17 mouse cellular contexts compared by ENCODE assay signal in the genomic region with DNA sequence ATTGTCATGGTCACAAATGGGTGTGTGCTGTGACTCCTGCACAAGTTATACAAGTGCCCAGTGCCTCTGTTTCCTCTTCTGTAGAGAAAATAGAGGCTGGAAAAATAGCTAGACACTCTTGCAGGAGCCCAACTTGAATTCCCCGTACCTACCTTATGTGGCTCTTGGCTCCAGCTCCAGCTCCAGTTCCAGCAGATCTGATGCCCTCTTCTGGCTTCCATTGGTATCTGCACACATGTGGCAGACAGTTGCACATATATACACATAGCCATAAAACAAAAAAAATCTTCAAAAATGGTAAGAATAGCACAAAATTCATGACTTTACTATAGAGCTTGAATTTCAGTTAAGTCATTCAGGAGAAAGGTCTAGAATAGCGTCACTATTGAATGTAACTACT.
DNase-seq lines count a peak whose midpoint lies in the region; ATAC-seq and TF ChIP-seq lines count a peak whose summit lies in the region.
"Had no signal": no experiment of that assay in that cellular context is flagged by ENCODE, and none has a peak within 500 bp of the region (broad histone marks: within the 10 kb centered on the region; RNA-seq: fewer than 3 reads in every experiment).

No protein-coding gene starts in this region.

- ATAC-seq in heart, embryonic 15.5 days (replicated peaks; ENCODE audit: insufficient number of reproducible peaks, insufficient read depth, low FRiP score, low read depth): no peak
- ATAC-seq in liver, embryonic 14.5 days (ENCODE audit: insufficient read depth): no peak
- no peak; the same call in 1 of the 2 replicates for ATAC-seq in liver, embryonic 11.5 days (replicated peaks; ENCODE audit: low FRiP score)
- no peak for ATAC-seq in intestine, postnatal 0 days
- ATAC-seq: forebrain, embryonic 15.5 days; midbrain, embryonic 16.5 days had no signal

- DNase-seq in heart, postnatal 14 days: no peak
- no peak for DNase-seq in liver, embryonic 14.5 days (ENCODE audit: low read depth in 3 of 3, low spot score in 3 of 3)
- no peak for DNase-seq in liver, embryonic 11.5 days (ENCODE audit: low spot score)
- DNase-seq in ES-CJ7 (ENCODE audit: low read depth, low spot score): peak; percentile 39
- no peak for DNase-seq in retina, postnatal 1 day
- no peak for DNase-seq in midbrain, embryonic 10.5 days (ENCODE audit: low spot score)
- DNase-seq: adrenal gland, adult 2 months; cerebellum, adult 2 months; spleen, adult 18-20 months had no signal

- no peak overlapping the region for H3K4me3 ChIP-seq in heart, embryonic 15.5 days
- H3K4me3 ChIP-seq in liver, embryonic 14.5 days (ENCODE audit: insufficient read depth in 1 of 2, low read depth in 2 of 2, low read length in 2 of 2): no peak overlapping the region
- H3K4me3 ChIP-seq in liver, embryonic 11.5 days (ENCODE audit: low read depth, low read length): no peak overlapping the region
- H3K4me3 ChIP-seq in intestine, postnatal 0 days (ENCODE audit: low read depth, low read length): no peak overlapping the region
- H3K4me3 ChIP-seq in midbrain, embryonic 10.5 days: no peak overlapping the region
- H3K4me3 ChIP-seq: forebrain, embryonic 15.5 days; left cerebral cortex, adult 2 months; limb, embryonic 12.5 days; neural tube, embryonic 12.5 days had no signal

- no peaks in the 10 kb centered on the region for H3K27me3 ChIP-seq in heart, embryonic 15.5 days
- H3K27me3 ChIP-seq in liver, embryonic 14.5 days (ENCODE audit: control insufficient read depth, insufficient read depth, low read length): no peaks in the 10 kb centered on the region
- H3K27me3 ChIP-seq in liver, embryonic 11.5 days (replicated peaks; ENCODE audit: control insufficient read depth, insufficient read depth, low read length): no peaks in the 10 kb centered on the region
- no peaks in the 10 kb centered on the region for H3K27me3 ChIP-seq in intestine, postnatal 0 days (replicated peaks; ENCODE audit: control insufficient read depth, insufficient read depth, low read length)
- H3K27me3 ChIP-seq in midbrain, embryonic 10.5 days (ENCODE audit: low read depth, poor library complexity, severe bottlenecking): peaks cover 61% of the 10 kb centered on the region
- H3K27me3 ChIP-seq: forebrain, embryonic 15.5 days; limb, embryonic 12.5 days; neural tube, embryonic 12.5 days had no signal

- 91% methylated on average over 2 of the region's 2 CpGs for WGBS in heart, embryonic 15.5 days
- WGBS in liver, embryonic 14.5 days (ENCODE audit: insufficient replicate concordance): 72% methylated on average over 2 of the region's 2 CpGs
- WGBS in liver, embryonic 11.5 days: 93% methylated on average over 2 of the region's 2 CpGs
- 99% methylated on average over 2 of the region's 2 CpGs for WGBS in intestine, postnatal 0 days
- WGBS in midbrain, embryonic 10.5 days: 93% methylated on average over 2 of the region's 2 CpGs

- peaks cover 21% of the 10 kb centered on the region for H3K4me1 ChIP-seq in heart, embryonic 15.5 days (replicated peaks)
- H3K4me1 ChIP-seq in liver, embryonic 14.5 days (replicated peaks; ENCODE audit: control insufficient read depth in 2 of 2, insufficient read depth in 2 of 2, low read length in 1 of 2): peaks cover 0 to 18% of the 10 kb centered on the region in 2 experiments; a peak in 2 of 4 replicates
- peaks cover 8% of the 10 kb centered on the region; the same call in 1 of the 2 replicates for H3K4me1 ChIP-seq in liver, embryonic 11.5 days (replicated peaks; ENCODE audit: control insufficient read depth, insufficient read depth, low read length)
- H3K4me1 ChIP-seq in intestine, postnatal 0 days (replicated peaks; ENCODE audit: control insufficient read depth, insufficient read depth, low read length): peaks cover 15% of the 10 kb centered on the region
- H3K4me1 ChIP-seq in midbrain, embryonic 10.5 days: peaks cover 31% of the 10 kb centered on the region
- H3K4me1 ChIP-seq: limb, embryonic 12.5 days had no signal

- TF ChIP-seq EP300 in liver, embryonic 14.5 days (IDR thresholded peaks at IDR 0.05; ENCODE audit: low read depth): no peak

- H3K4me2 ChIP-seq in heart, embryonic 15.5 days: no peak overlapping the region
- no peak overlapping the region for H3K4me2 ChIP-seq in liver, embryonic 14.5 days (ENCODE audit: low read depth)
- H3K4me2 ChIP-seq in liver, embryonic 11.5 days: no peak overlapping the region
- no peak overlapping the region for H3K4me2 ChIP-seq in intestine, postnatal 0 days (replicated peaks; ENCODE audit: low read depth)
- H3K4me2 ChIP-seq: forebrain, embryonic 15.5 days; limb, embryonic 12.5 days; neural tube, embryonic 12.5 days had no signal

- 0 out of 2 replicates have a peak overlapping the region, but pooled peaks have one; percentile 23 for H3K27ac ChIP-seq in heart, embryonic 15.5 days
- no peak overlapping the region for H3K27ac ChIP-seq in liver, embryonic 14.5 days
- H3K27ac ChIP-seq in liver, embryonic 11.5 days (ENCODE audit: low read depth, low read length): no peak overlapping the region
- no peak overlapping the region for H3K27ac ChIP-seq in intestine, postnatal 0 days (ENCODE audit: low read depth, low read length)
- H3K27ac ChIP-seq in midbrain, embryonic 10.5 days (replicated peaks): no peak overlapping the region
- H3K27ac ChIP-seq: forebrain, embryonic 15.5 days; left cerebral cortex, adult 2 months; limb, embryonic 12.5 days; macrophage; neural tube, embryonic 12.5 days had no signal

- intact Hi-C loops in heart, postnatal 14 days (cut with DNase I): no loop called here

- H3K36me3 ChIP-seq in heart, embryonic 15.5 days: no peaks in the 10 kb centered on the region
- H3K36me3 ChIP-seq in liver, embryonic 14.5 days (replicated peaks; ENCODE audit: control insufficient read depth, insufficient read depth, low read depth): no peaks in the 10 kb centered on the region
- H3K36me3 ChIP-seq in liver, embryonic 11.5 days (ENCODE audit: control insufficient read depth, insufficient read depth, low read length): no peaks in the 10 kb centered on the region
- no peaks in the 10 kb centered on the region for H3K36me3 ChIP-seq in intestine, postnatal 0 days (ENCODE audit: control insufficient read depth, insufficient read depth)
- no peaks in the 10 kb centered on the region for H3K36me3 ChIP-seq in midbrain, embryonic 10.5 days
- H3K36me3 ChIP-seq: forebrain, embryonic 15.5 days; limb, embryonic 12.5 days; neural tube, embryonic 12.5 days had no signal

- peak; percentile 11; the same call in 1 of the 2 replicates for TF ChIP-seq CTCF in liver, embryonic 14.5 days (IDR thresholded peaks at IDR 0.05; ENCODE audit: low read depth)
- TF ChIP-seq CTCF in intestine, postnatal 0 days (IDR thresholded peaks at IDR 0.05; ENCODE audit: low read depth): peak; percentile 49

- H3K9me3 ChIP-seq in heart, embryonic 15.5 days (replicated peaks): no peaks in the 10 kb centered on the region
- H3K9me3 ChIP-seq in liver, embryonic 14.5 days (ENCODE audit: control insufficient read depth, low read length): no peaks in the 10 kb centered on the region
- no peaks in the 10 kb centered on the region for H3K9me3 ChIP-seq in liver, embryonic 11.5 days (ENCODE audit: control insufficient read depth, low read length)
- H3K9me3 ChIP-seq in intestine, postnatal 0 days (ENCODE audit: control insufficient read depth): no peaks in the 10 kb centered on the region
- no peaks in the 10 kb centered on the region for H3K9me3 ChIP-seq in midbrain, embryonic 10.5 days (replicated peaks)
- H3K9me3 ChIP-seq: forebrain, embryonic 15.5 days; neural tube, embryonic 12.5 days had no signal

- no peak overlapping the region for H3K9ac ChIP-seq in heart, embryonic 15.5 days
- H3K9ac ChIP-seq in liver, embryonic 14.5 days (replicated peaks): no peak overlapping the region
- no peak overlapping the region for H3K9ac ChIP-seq in liver, embryonic 11.5 days (ENCODE audit: low read depth, low read length)
- no peak overlapping the region for H3K9ac ChIP-seq in intestine, postnatal 0 days (ENCODE audit: low read depth, low read length)
- H3K9ac ChIP-seq: forebrain, embryonic 15.5 days; limb, embryonic 12.5 days; neural tube, embryonic 12.5 days had no signal
